Comparison of ENCODE assay signal across 8 mouse cellular contexts in genomic region chr14:21994061-21994990, GRCm38 (mm10). TPM values are rescaled to one million over a fixed set of nuclear protein-coding genes. Genes with fewer than 3 reads are reported as not detected.
A peak's percentile ranks its signal among the peaks of the same experiment; 100 is the strongest.
DNase-seq lines count a peak whose midpoint lies in the region; ATAC-seq and TF ChIP-seq lines count a peak whose summit lies in the region.

No protein-coding gene starts in this region.

- peak overlapping the region; percentile 54 for H3K9ac ChIP-seq in lung, postnatal 0 days (replicated peaks; ENCODE audit: low read depth)
- H3K9ac ChIP-seq in stomach, embryonic 15.5 days = peak overlapping the region; percentile 13

- peak overlapping the region; percentile 93 for H3K4me2 ChIP-seq in lung, postnatal 0 days (replicated peaks; ENCODE audit: low read depth, low read length)
- H3K4me2 ChIP-seq in stomach, embryonic 15.5 days = peak overlapping the region; percentile 83

- H3K4me1 ChIP-seq in kidney, adult 2 months (ENCODE audit: control insufficient read depth, insufficient read depth, low read length) = peaks cover 3% of the 10 kb centered on the region; the same call in 1 of the 2 replicates
- peaks cover 17% of the 10 kb centered on the region for H3K4me1 ChIP-seq in lung, postnatal 0 days (ENCODE audit: insufficient read depth, low read depth, low read length)
- peaks cover 17% of the 10 kb centered on the region; the same call in 1 of the 2 replicates for H3K4me1 ChIP-seq in stomach, embryonic 15.5 days

- WGBS in kidney, adult 2 months = 5% methylated on average over 44 of the region's 44 CpGs
- WGBS in lung, postnatal 0 days = 10% methylated on average over 44 of the region's 44 CpGs
- 9% methylated on average over 44 of the region's 44 CpGs for WGBS in stomach, embryonic 15.5 days

- no peaks in the 10 kb centered on the region for H3K27me3 ChIP-seq in kidney, adult 2 months (replicated peaks; ENCODE audit: control insufficient read depth, insufficient read depth, low read length)
- no peaks in the 10 kb centered on the region for H3K27me3 ChIP-seq in lung, postnatal 0 days (replicated peaks; ENCODE audit: insufficient read depth, low read length)
- H3K27me3 ChIP-seq in stomach, embryonic 15.5 days (replicated peaks) = no peaks in the 10 kb centered on the region

- DNase-seq in right cerebral cortex, postnatal 4 days = peak; percentile 6
- DNase-seq in right cerebral cortex, adult 18-20 months = no peak
- peak; percentile 20 for DNase-seq in fibroblast of lung, adult 2 months (ENCODE audit: low read depth)
- DNase-seq in kidney, adult 2 months = peak; percentile 77
- DNase-seq in lung, postnatal 0 days (ENCODE audit: low spot score) = peak; percentile 51
- no peak for DNase-seq in testis, postnatal 14 days (ENCODE audit: low spot score)
- DNase-seq in thymus, postnatal 25 days = no peak

- no peaks in the 10 kb centered on the region for H3K36me3 ChIP-seq in kidney, adult 2 months (ENCODE audit: control insufficient read depth, insufficient read depth, low read length)
- H3K36me3 ChIP-seq in lung, postnatal 0 days (ENCODE audit: insufficient read depth, low read length) = no peaks in the 10 kb centered on the region
- no peaks in the 10 kb centered on the region for H3K36me3 ChIP-seq in stomach, embryonic 15.5 days

- TF ChIP-seq CTCF in kidney, adult 2 months (conservative IDR thresholded peaks at IDR 0.05; ENCODE audit: insufficient read depth, insufficient read length, low read depth, low read length) = no peak
- TF ChIP-seq CTCF in lung, postnatal 0 days (IDR thresholded peaks at IDR 0.05) = no peak

- no peak for TF ChIP-seq EP300 in lung, postnatal 0 days (IDR thresholded peaks at IDR 0.05)

- peak overlapping the region; percentile 97 for H3K27ac ChIP-seq in kidney, adult 2 months (ENCODE audit: insufficient read depth, low read depth, low read length)
- peak overlapping the region; percentile 82 for H3K27ac ChIP-seq in lung, postnatal 0 days (ENCODE audit: low read length)
- peak overlapping the region; percentile 92 for H3K27ac ChIP-seq in stomach, embryonic 15.5 days

- peak overlapping the region; percentile 81 for H3K4me3 ChIP-seq in kidney, adult 2 months (ENCODE audit: insufficient read depth, low read depth, low read length)
- peak overlapping the region; percentile 74 for H3K4me3 ChIP-seq in lung, postnatal 0 days (ENCODE audit: low read depth, low read length)
- peak overlapping the region; percentile 64 for H3K4me3 ChIP-seq in stomach, embryonic 15.5 days (replicated peaks)

- peak; percentile 8 for TF ChIP-seq POLR2A in kidney, adult 2 months (IDR thresholded peaks at IDR 0.05; ENCODE audit: low read depth, low read length)

- ATAC-seq in lung, postnatal 0 days = no peak
- no peak for ATAC-seq in stomach, embryonic 15.5 days (ENCODE audit: insufficient read depth, low FRiP score, low read depth)

- no peaks in the 10 kb centered on the region for H3K9me3 ChIP-seq in lung, postnatal 0 days (ENCODE audit: low read length)
- H3K9me3 ChIP-seq in stomach, embryonic 15.5 days = no peaks in the 10 kb centered on the region

RNA-seq across cellular contexts. Expression of gene Zfp503, which starts 4.9 kb away (rescaled TPM):
- polyA plus RNA-seq in kidney, adult 2 months (2012; rRNA removed) = 56.9 and 85.8 TPM in 2 replicates
- polyA plus RNA-seq in lung, postnatal 0 days (2015; fragmentation: Nextera tagmentation; extraction: Ambion mirVana) = 16.7 and 18.6 TPM in 2 replicates
- 21.4 and 21.7 TPM in 2 replicates for polyA plus RNA-seq in stomach, embryonic 15.5 days (2015; fragmentation: Nextera tagmentation; extraction: Ambion mirVana)

RNA-seq across cellular contexts. Expression of gene Lrmda, which starts 25.2 kb away (rescaled TPM):
- 3.3 TPM in 2 replicates for polyA plus RNA-seq in kidney, adult 2 months (2012; rRNA removed)
- 0.86 and 1.6 TPM in 2 replicates for polyA plus RNA-seq in lung, postnatal 0 days (2015; fragmentation: Nextera tagmentation; extraction: Ambion mirVana)
- 0.35 and 0.57 TPM in 2 replicates for polyA plus RNA-seq in stomach, embryonic 15.5 days (2015; fragmentation: Nextera tagmentation; extraction: Ambion mirVana)

Comparison
In these comparisons a context has a peak if more than half of its experiments do, and no peak if none do; other contexts are left out.
1. DNase-seq: peak in right cerebral cortex, postnatal 4 days (single experiment), fibroblast of lung, adult 2 months (single experiment), kidney, adult 2 months (single experiment) and lung, postnatal 0 days (single experiment); none in right cerebral cortex, adult 18-20 months (single experiment), testis, postnatal 14 days (single experiment) and thymus, postnatal 25 days (single experiment).
2. Peak in every context shown above with its lines, with median percentiles within 50 percentile points of each other: H3K27ac ChIP-seq and H3K4me3 ChIP-seq.